Mouse (Mus musculus) hindbrain, embryonic 12.5 days (tissue): ENCODE measurements around the gene Tuba1c. TPM values are rescaled to one million over a fixed set of nuclear protein-coding genes. Genes with fewer than 3 reads are reported as not detected.

Experiments used
- ATAC-seq: fragments of 200-750 bp; cut with Nextera tagmentation; 2 replicates; pipeline ENCODE4 v1.8.0; 2017; ENCODE audit warnings: moderate TSS enrichment; ENCODE audit not compliant: low FRiP score
- H3K27ac ChIP-seq: fragments of 300-500 bp; sonication (generic); 2 replicates; pipeline ENCODE4 v1.5.1; 2016; ENCODE audit warnings: mild to moderate bottlenecking
- H3K27me3 ChIP-seq: fragments of 300-500 bp; sonication (generic); 2 replicates; pipeline ENCODE4 v1.6.1; 2016; ENCODE audit warnings: mild to moderate bottlenecking
- H3K36me3 ChIP-seq: fragments of 300-500 bp; sonication (generic); 2 replicates; pipeline ENCODE4 v1.6.1; 2016; ENCODE audit warnings: mild to moderate bottlenecking
- H3K4me1 ChIP-seq: fragments of 300-500 bp; sonication (generic); 2 replicates; pipeline ENCODE4 v1.6.1; 2016
- H3K4me2 ChIP-seq: fragments of 300-500 bp; sonication (generic); replicated peaks from 2 replicates; pipeline ENCODE4 v1.6.1; 2016; ENCODE audit warnings: mild to moderate bottlenecking
- H3K4me3 ChIP-seq: fragments of 300-500 bp; sonication (generic); 2 replicates; pipeline ENCODE4 v1.5.1; 2016; ENCODE audit warnings: mild to moderate bottlenecking
- H3K9ac ChIP-seq: fragments of 300-500 bp; sonication (generic); 2 replicates; pipeline ENCODE4 v1.6.1; 2016; ENCODE audit warnings: mild to moderate bottlenecking, moderate library complexity
- H3K9me3 ChIP-seq: fragments of 300-500 bp; sonication (generic); replicated peaks from 2 replicates; pipeline ENCODE4 v1.6.1; 2016; ENCODE audit warnings: mild to moderate bottlenecking
- WGBS: fragments of 180-500 bp; shearing (Covaris S2); methylation state at CpG from one replicate; pipeline ENCODE4 v1.1.7; 2016; 5-methylcytosine and 5-hydroxymethylcytosine counted together
- polyA plus RNA-seq: library from polyadenylated mRNA; unstranded; fragments of >200 nt; fragmentation: Nextera tagmentation; extraction: Ambion mirVana; gene quantifications from 2 replicates; pipeline ENCODE4 v1.2.1, GENCODE M21; 2016

The Tuba1c gene
- polyA plus RNA-seq, 1 experiment from 2014 or later = 72.4 TPM

DNA sequence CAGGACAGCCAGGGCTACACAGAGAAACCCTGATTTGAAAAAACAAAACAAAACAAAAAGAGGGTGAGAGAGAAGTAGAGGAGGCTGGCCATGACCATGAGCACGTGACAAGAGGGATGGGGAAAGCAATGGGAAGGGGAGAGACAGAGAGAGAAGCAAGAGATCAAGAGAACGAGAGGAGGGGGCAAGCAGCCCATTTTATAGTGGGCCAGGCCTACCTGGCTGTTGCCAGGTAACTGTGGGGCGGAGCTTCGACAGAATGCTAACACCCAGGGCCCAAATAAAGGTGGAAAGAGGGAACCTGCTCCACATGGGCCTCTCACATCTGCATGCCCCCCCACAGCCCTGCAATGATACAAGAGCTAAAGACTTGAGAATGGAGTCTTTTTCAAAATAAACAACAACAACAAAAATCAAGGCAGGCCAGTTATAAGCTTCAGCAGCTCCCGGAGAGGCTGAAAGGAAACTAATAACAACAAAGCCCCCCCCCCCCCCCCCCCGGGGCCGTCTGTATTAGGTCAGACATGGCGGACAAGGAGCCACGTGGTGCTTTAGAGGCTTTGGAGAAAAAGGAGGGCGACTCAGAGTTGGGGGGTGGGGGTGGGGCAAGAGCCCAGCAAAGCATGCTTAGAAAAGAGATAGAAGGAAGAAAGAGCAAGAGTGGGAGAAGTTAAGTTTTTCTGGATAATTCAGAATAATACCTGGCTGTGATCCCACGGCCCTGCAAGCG is 39.8 kb upstream of the Tuba1c start:
- H3K9me3 ChIP-seq = no peaks in the 10 kb centered on the region
- H3K4me3 ChIP-seq = peak overlapping the region; percentile 36
- peak overlapping the region; percentile 63 for H3K4me2 ChIP-seq
- no peaks in the 10 kb centered on the region for H3K27me3 ChIP-seq
- 23% methylated on average over 11 of the region's 12 CpGs for WGBS
- H3K27ac ChIP-seq = peak overlapping the region; percentile 99
- H3K36me3 ChIP-seq = no peaks in the 10 kb centered on the region
- H3K9ac ChIP-seq = peak overlapping the region; percentile 70
- ATAC-seq = no peak
- peaks cover 77% of the 10 kb centered on the region for H3K4me1 ChIP-seq

DNA sequence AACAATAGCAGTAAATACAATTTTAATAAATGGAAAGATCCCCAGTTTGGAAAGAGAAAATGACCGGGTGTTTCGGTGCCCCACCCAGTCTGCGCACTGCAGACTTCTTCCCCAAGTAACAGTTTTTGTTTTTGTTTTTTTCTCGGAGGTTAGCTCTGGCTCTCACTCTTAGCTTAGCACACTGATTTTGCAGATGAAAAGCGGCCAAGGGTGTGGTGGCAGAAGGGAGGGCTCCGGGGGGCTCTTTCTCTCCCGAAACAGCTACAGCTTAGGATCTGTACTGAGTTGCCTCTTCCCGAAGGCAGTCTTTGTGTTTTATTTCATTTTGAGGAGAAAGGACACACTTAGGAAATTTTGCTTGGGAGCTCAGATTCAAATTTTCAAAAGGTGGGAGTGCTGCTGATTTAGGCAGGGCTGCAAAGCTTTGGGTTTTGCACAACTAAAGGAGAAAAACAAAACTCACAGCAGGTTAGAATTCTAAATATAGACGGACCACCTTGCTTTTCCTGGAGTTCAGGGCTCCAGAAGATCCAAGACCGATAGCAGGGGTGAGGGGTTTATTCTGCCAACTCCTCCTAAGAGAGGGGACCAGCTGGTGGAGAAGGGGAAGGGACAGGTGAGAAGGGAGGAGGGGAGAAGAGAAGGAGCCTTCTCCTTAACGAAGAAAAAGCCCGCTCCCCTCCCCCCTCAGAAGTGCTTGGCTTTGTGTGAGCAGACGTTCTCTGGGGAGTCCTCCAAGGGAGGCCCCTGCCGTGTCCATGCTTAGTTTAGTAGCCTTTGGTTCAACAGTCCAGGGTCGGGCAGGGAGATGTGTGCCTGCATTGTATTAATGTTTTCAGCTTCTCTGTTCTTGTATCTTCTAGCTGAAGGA is 38.8 kb upstream of the Tuba1c start:
- H3K27ac ChIP-seq = peak overlapping the region; percentile 99
- peak overlapping the region; percentile 36 for H3K4me3 ChIP-seq
- peak overlapping the region; percentile 63 for H3K4me2 ChIP-seq
- peaks cover 78% of the 10 kb centered on the region for H3K4me1 ChIP-seq
- 0 out of 2 replicates have a peak, but pooled peaks have one; percentile 16 for ATAC-seq
- no peaks in the 10 kb centered on the region for H3K9me3 ChIP-seq
- 11% methylated on average over 15 of the region's 15 CpGs for WGBS
- H3K9ac ChIP-seq = peak overlapping the region; percentile 70
- no peaks in the 10 kb centered on the region for H3K27me3 ChIP-seq
- H3K36me3 ChIP-seq = no peaks in the 10 kb centered on the region

- Histone ChIP-seq H3K36me3 (no peaks in the 10 kb centered on the region), H3K4me1 (peaks cover 74% of the 10 kb centered on the region), H3K4me3 (peak overlapping the region; percentile 36), H3K9ac (peak overlapping the region; percentile 70), H3K9me3 (no peaks in the 10 kb centered on the region), H3K27me3 (no peaks in the 10 kb centered on the region), H3K27ac (peak overlapping the region; percentile 99), H3K4me2 (peak overlapping the region; percentile 63)
- WGBS = 7% methylated on average over 9 of the region's 9 CpGs
- ATAC-seq = no peak
These were observed 38.1 kb upstream of the Tuba1c start for GRCm38 (mm10) chr15:98991540-98992050.

DNA sequence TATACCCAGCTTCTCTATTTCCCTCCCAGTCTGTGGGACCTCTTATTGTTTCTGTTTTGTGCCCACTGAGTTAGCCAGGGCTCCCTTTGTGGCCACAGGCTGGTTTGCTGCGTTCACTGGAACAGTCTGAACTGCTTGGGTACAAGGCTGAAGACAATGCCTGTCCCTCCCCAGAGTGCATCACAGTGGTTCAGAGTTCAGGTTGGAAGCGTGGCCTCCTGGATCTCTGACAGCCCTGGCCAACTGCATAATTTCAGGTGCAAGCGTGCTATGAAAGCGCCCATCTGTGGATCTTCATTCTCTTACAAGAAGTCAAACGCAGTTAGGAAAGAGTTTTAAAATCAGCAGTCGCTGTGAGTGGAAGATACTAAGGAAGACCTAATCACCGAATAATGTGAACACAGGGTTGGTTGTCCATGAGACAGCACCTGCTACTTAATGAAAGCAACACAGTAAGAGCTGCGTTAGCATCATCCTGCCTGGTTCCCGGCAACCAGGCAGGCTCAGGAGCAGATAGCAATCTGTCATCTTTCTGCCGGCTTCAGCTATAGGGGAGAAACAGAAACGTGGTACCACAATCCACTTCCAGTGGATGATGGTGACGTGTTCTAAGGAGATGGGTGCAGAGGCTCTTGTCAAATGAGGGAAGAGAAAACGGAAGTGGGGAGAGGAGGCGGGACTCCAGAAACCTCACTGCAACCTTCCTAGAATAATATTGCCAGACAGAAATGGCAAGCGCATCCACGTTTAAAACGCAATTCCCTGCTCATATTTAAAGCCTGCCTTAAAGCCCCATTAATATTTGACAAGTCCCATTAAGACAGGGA is 37.4 kb upstream of the Tuba1c start:
- Histone ChIP-seq H3K9me3 (no peaks in the 10 kb centered on the region), H3K36me3 (no peaks in the 10 kb centered on the region), H3K4me3 (peak overlapping the region; percentile 36), H3K27ac (peak overlapping the region; percentile 99), H3K27me3 (no peaks in the 10 kb centered on the region), H3K4me2 (peak overlapping the region; percentile 63), H3K4me1 (peaks cover 67% of the 10 kb centered on the region), H3K9ac (peak overlapping the region; percentile 70)
- ATAC-seq = peak; percentile 70
- whole genome bisulfite sequencing = 23% methylated on average over 17 of the region's 17 CpGs

DNA sequence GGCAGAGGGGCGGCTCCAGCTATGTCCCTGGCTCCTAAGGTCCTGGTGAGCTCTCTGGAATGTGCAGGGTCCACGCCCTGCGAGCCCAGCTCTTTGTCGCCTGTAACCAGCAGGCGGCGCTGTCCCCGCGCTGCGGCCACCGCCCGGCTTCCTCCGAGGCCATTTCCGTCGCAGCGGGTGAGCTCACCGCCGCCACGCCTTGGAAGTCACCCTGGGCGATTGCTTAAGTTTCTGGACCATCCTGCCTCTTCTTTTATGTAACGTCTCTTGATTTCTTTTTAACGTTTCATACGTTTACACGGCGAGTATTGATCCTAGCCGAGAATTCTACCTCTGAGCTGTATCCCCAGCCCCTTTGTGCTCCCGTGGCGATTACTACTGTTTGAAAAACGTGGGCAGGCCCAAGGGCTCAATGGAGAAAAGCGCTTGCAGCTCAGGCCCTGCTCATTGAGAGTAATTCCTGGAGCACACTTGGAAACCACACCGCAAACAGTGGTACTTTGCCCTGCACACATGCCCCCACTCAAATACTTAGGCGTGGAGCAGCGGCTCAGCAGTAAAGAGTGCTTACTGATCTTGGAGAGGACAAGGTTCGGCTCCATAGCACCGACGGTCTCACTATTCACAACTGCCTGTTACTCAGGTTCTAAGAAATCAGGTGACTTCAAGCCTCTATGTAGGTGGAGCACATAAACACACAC is 36.4 kb upstream of the Tuba1c start:
- no peaks in the 10 kb centered on the region for H3K27me3 ChIP-seq
- WGBS = 5% methylated on average over 35 of the region's 35 CpGs
- peak overlapping the region; percentile 63 for H3K4me2 ChIP-seq
- H3K36me3 ChIP-seq = no peaks in the 10 kb centered on the region
- H3K4me3 ChIP-seq = peak overlapping the region; percentile 36
- peak; percentile 82 for ATAC-seq
- H3K9me3 ChIP-seq = no peaks in the 10 kb centered on the region
- H3K4me1 ChIP-seq = peaks cover 63% of the 10 kb centered on the region
- H3K9ac ChIP-seq = peak overlapping the region; percentile 70
- peak overlapping the region; percentile 99 for H3K27ac ChIP-seq

GRCm38 (mm10) chr15:98993865-98994264 is 35.8 kb upstream of the Tuba1c start:
- H3K4me3 ChIP-seq = no peak overlapping the region
- ATAC-seq = no peak
- H3K36me3 ChIP-seq = no peaks in the 10 kb centered on the region
- no peaks in the 10 kb centered on the region for H3K9me3 ChIP-seq
- peaks cover 59% of the 10 kb centered on the region for H3K4me1 ChIP-seq
- peak overlapping the region; percentile 99 for H3K27ac ChIP-seq
- H3K27me3 ChIP-seq = no peaks in the 10 kb centered on the region
- H3K9ac ChIP-seq = no peak overlapping the region; the same call in 1 of the 2 replicates
- peak overlapping the region; percentile 63 for H3K4me2 ChIP-seq
- 2% methylated on average over 11 of the region's 11 CpGs for WGBS

GRCm38 (mm10) chr15:98994957-98995520 is 34.7 kb upstream of the Tuba1c start:
- Histone ChIP-seq H3K4me2 (no peak overlapping the region), H3K9me3 (no peaks in the 10 kb centered on the region), H3K4me1 (peaks cover 47% of the 10 kb centered on the region), H3K27ac (no peak overlapping the region), H3K27me3 (no peaks in the 10 kb centered on the region), H3K9ac (no peak overlapping the region), H3K36me3 (no peaks in the 10 kb centered on the region), H3K4me3 (no peak overlapping the region)
- WGBS = 84% methylated on average over 9 of the region's 9 CpGs
- no peak for ATAC-seq

- H3K9ac ChIP-seq = no peak overlapping the region
These were observed 32.9 kb upstream of the Tuba1c start for GRCm38 (mm10) chr15:98996840-98997239.

DNA sequence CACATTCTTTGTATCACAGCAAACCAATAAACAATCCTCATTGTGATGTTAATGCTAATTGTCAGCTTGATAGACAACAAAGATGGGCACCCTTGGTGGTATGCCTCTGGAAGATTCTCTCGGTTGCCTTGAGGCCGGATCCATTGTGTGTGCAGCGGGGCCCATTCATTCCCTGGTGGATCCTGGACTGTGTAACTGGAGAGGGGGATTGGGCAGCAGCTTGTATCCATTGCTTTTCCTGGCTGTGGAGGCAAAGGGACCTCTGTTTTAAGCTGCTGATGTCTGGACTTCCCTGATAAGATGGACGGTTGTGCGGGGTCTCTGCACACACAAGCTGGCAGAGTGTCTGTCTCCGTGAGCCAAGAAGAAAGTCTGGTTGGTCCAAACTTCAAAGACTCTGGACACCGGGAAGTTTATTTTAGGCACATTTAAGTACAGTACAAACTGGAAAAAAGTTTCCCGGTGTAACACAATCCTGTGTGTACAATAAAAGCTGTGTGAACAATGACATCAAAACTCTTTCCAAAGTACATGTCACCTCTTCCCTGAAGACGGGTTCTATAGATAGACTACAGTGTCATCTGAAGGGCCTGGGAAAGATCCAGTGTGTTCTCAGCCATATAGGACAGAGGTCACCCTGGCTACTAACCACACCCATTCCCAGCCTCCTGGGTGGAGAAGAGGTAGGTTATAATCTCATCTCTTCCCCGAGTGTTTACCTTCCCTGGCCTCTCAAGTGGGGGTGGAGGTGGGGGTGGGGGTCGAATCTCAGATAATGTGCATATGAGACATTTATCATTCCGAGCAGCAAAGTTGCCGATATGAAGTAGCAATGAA is 31.5 kb upstream of the Tuba1c start:
- no peak overlapping the region for H3K4me3 ChIP-seq
- H3K9me3 ChIP-seq = no peaks in the 10 kb centered on the region
- H3K27me3 ChIP-seq = 0 out of 2 replicates have a peak, but pooled peaks cover 5% of the 10 kb centered on the region
- WGBS = 49% methylated on average over 13 of the region's 13 CpGs
- no peaks in the 10 kb centered on the region for H3K36me3 ChIP-seq
- no peak overlapping the region for H3K9ac ChIP-seq
- no peak overlapping the region for H3K4me2 ChIP-seq
- no peak overlapping the region for H3K27ac ChIP-seq
- ATAC-seq = no peak
- peaks cover 32% of the 10 kb centered on the region for H3K4me1 ChIP-seq

More at GRCm38 (mm10) chr15:98996840-98997239, 32.9 kb upstream of the Tuba1c start:
- Histone ChIP-seq H3K27me3 (no peaks in the 10 kb centered on the region), H3K4me1 (peaks cover 39% of the 10 kb centered on the region), H3K4me2 (no peak overlapping the region), H3K27ac (peak overlapping the region; percentile 9; the same call in 1 of the 2 replicates), H3K4me3 (no peak overlapping the region), H3K9me3 (no peaks in the 10 kb centered on the region), H3K36me3 (no peaks in the 10 kb centered on the region)
- ATAC-seq = no peak
- WGBS = 80% methylated on average over 7 of the region's 7 CpGs

DNA sequence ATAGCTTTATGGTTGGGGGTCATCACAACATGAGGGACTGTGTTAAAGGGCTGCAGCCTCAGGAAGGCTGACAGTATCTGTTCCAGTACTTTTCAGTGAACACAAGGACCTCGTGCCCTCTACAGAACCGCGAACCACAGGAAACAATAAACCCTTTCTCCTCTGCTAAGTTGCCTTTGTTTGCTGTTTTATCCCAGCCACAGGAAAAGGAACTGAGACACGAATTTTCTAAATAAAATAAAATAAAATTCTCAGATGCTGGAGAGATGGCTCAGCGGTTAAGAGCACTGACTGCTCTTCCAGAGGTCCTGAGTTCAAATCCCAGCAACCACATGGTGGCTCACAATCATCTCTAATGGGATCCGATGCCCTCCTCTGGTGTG is 30.9 kb upstream of the Tuba1c start:
- Histone ChIP-seq H3K9me3 (0 out of 2 replicates have a peak, but pooled peaks cover 4% of the 10 kb centered on the region), H3K4me3 (no peak overlapping the region), H3K27me3 (0 out of 2 replicates have a peak, but pooled peaks cover 5% of the 10 kb centered on the region), H3K27ac (no peak overlapping the region), H3K4me2 (no peak overlapping the region), H3K4me1 (peaks cover 28% of the 10 kb centered on the region), H3K36me3 (no peaks in the 10 kb centered on the region), H3K9ac (no peak overlapping the region)
- 36% methylated on average over 6 of the region's 6 CpGs for WGBS
- ATAC-seq = no peak
